Mouse (Mus musculus): ENCODE measurements around the gene 2310022A10Rik.

2310022A10Rik gene

GRCm38 (mm10) chr7:27552931-27553513, at the start of gene 2310022A10Rik, which contains the start of gene Pld3:
Gene 2310022A10Rik (plus strand): TSS chr7:27553233.
Gene Pld3 (minus strand): TSS chr7:27553218.
- in situ Hi-C loops (cut with MboI, MseI): no loop called here

- in situ Hi-C loops (cut with MboI, MseI): no loop called here
Measured at GRCm38 (mm10) chr7:27506765-27507370, 46.2 kb upstream of the 2310022A10Rik start.

GRCm38 (mm10) chr7:27507711-27508647, 45.1 kb upstream of the 2310022A10Rik start:
- in situ Hi-C loops (cut with MboI, MseI): no loop called here

- in situ Hi-C loops (cut with MboI, MseI): no loop called here
Measured at GRCm38 (mm10) chr7:27508648-27509005, 44.4 kb upstream of the 2310022A10Rik start.

- in situ Hi-C loops (cut with MboI, MseI): no loop called here
Measured at GRCm38 (mm10) chr7:27510809-27511208, 42.2 kb upstream of the 2310022A10Rik start.

GRCm38 (mm10) chr7:27514961-27515360, 38.1 kb upstream of the 2310022A10Rik start:
- in situ Hi-C loops (cut with MboI, MseI): no loop called here

DNA sequence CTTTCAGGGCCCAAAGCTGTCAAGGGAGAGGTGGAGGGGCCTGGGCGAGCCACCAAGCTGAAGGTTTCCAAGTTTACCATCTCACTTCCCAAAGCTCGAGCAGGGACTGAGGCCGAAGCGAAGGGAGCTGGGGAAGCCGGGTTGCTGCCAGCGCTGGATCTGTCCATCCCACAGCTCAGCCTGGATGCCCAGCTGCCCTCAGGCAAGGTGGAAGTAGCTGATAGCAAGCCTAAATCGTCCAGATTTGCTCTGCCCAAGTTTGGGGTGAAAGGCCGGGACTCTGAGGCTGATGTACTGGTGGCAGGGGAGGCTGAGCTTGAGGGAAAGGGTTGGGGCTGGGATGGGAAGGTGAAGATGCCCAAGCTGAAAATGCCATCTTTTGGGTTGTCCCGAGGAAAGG, 34.7 kb upstream of the 2310022A10Rik start:
- in situ Hi-C loops (cut with MboI, MseI): no loop called here

GRCm38 (mm10) chr7:27520104-27520503, 32.9 kb upstream of the 2310022A10Rik start:
- in situ Hi-C loops (cut with MboI, MseI): loop anchor here (5.0 kb wide), 1 partner anchor 83 kb away; no protein-coding TSS in a partner anchor

DNA sequence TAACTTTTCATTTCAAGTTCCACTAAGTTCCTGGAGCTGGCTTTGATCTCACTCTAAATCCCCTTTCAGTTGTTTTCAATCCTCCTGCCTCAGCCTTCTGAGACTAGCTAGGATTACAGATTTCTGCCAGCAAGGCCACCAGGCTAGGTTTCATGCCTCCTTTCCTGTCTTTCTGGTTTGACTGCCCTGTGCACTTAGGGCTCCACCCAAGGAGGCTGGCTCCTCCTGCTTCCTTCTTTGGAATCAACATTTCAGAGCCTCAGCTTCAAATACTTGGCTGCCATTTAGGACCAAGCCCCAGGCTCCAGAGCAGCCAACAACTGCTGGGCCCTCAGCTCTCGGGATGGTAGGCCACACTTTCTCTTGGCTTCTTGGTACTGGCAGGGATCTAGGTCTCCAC, 32.4 kb upstream of the 2310022A10Rik start:
- in situ Hi-C loops (cut with MboI, MseI): loop anchor here (5.0 kb wide), 1 partner anchor 83 kb away; no protein-coding TSS in a partner anchor

GRCm38 (mm10) chr7:27522967-27523366, 30.1 kb upstream of the 2310022A10Rik start, which contains the start of gene Hipk4:
Gene Hipk4 (plus strand): TSS chr7:27523267.
- in situ Hi-C loops (cut with MboI, MseI): loop anchor here (5.0 kb wide), 1 partner anchor 86 kb away; no protein-coding TSS in a partner anchor

DNA sequence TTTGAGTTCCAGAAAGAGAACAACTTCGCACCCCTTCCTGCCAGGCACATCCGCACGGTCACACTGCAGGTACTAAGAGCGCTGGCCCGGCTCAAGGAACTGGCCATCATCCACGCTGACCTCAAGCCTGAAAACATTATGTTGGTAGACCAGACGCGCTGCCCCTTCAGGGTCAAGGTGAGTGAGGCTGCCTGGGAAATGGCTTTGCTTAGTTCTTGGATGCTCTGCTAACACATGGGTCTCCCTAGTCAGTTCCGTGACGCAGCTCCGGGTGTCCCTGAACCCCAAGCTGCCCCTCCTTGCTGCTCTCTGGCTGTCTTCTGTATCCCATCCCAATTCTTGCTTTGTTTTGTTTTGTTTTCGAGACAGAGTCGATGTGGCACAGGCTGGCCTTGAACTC, 29.2 kb upstream of the 2310022A10Rik start:
- in situ Hi-C loops (cut with MboI, MseI): loop anchor here (5.0 kb wide), 1 partner anchor 87 kb away; no protein-coding TSS in a partner anchor

GRCm38 (mm10) chr7:27526039-27526827, 26.8 kb upstream of the 2310022A10Rik start:
- in situ Hi-C loops (cut with MboI, MseI): no loop called here

- in situ Hi-C loops (cut with MboI, MseI): no loop called here
Measured at GRCm38 (mm10) chr7:27529070-27529469, 24.0 kb upstream of the 2310022A10Rik start.

GRCm38 (mm10) chr7:27530937-27531336, 22.1 kb upstream of the 2310022A10Rik start:
- in situ Hi-C loops (cut with MboI, MseI): no loop called here

DNA sequence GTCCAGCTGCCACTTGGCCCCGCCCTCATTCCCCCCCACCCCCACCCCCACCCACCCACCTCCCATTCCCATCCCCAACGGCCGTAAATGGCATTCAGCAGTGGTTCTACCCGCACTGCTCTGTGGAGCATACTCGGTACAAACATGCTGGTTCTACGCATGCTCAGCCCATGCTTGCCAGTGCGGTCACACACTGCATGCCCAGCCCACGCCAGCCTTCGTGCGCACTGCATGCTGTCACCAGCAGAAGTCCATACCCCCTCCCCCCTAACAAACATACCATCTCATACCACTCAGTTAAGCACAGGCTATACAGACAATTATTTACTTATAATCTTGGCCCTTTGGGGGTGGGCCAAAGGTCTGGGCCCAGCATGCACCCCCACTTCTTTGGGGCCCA, 21.3 kb upstream of the 2310022A10Rik start:
- in situ Hi-C loops (cut with MboI, MseI): no loop called here

GRCm38 (mm10) chr7:27532480-27533050, 20.5 kb upstream of the 2310022A10Rik start:
- in situ Hi-C loops (cut with MboI, MseI): no loop called here

DNA sequence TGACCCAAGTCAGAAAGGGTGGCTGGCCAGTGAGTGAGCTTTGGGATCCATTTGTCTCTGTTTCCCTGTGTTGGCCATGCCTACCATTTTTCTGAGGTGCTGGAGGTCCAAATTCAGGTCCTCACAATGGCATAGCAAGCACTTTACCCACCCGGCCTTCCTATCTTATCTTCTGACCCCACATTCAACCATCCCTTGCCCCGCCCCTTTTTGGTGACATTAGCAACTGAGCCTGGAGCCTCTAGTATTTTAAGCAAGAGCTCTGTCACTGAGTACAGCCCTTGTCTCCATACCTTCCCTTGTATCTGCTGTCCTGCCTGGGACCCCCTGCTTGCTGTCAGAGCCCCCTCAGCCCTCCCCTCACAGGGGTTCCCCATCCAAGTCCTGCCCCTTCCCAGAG, 17.6 kb upstream of the 2310022A10Rik start:
- in situ Hi-C loops (cut with MboI, MseI): no loop called here

- in situ Hi-C loops (cut with MboI, MseI): no loop called here
Measured at GRCm38 (mm10) chr7:27536618-27537017, 16.4 kb upstream of the 2310022A10Rik start.

- in situ Hi-C loops (cut with MboI, MseI): no loop called here
Measured at GRCm38 (mm10) chr7:27537998-27538397, 15.0 kb upstream of the 2310022A10Rik start.

DNA sequence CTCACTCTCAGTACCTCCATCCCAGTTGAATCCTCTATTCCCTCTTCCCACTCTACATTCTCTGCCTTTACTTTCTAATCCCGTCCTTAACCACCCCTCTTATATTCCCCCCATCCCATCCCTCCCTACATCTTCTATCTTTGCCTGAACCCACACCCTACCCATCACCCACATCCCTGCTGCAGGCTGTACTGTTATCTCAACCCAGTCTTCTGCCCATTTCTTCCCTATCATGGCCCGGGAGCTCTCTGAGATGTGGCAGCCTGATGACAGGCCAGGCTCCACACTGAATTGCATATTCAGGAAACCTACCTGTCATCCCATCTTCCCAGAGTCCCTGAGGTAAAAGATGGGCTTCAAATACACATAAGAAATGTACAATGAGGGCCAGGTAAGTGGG, 14.2 kb upstream of the 2310022A10Rik start:
- in situ Hi-C loops (cut with MboI, MseI): no loop called here

DNA sequence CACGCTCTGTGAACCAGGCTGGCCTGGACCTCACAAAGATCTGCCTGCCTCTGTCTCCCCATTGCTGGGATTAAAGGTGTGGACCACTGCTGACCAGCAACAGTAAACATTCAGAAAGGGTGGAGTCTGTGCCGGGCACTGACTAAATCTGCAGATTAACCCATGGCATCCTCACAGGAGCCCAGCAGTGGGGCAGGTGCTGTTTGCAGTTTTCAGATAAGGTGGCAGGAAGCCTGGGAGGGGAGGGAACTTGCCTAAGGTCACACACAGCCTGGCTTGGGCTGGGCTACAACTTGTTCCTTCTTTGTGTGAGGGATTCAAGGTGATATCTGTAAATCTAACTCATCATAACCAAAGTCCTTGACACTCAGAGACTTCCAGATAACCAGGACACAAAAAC, 12.5 kb upstream of the 2310022A10Rik start:
- in situ Hi-C loops (cut with MboI, MseI): no loop called here
